Mouse (Mus musculus) layer of hippocampus, postnatal 36 days (tissue): Measurements from ENCODE around the gene Msl3. TPM values are rescaled to one million over a fixed set of nuclear protein-coding genes. Genes with fewer than 3 reads are reported as not detected.
"Not testable (repeated sequence)": the region's sequence is repeated elsewhere in the genome, so short reads cannot be mapped to it uniquely, and the experiment has no call there.

Source experiments
- DNase-seq, 2 experiments: peaks; one replicate each; pipeline ENCODE4 v3.0.0; 2022
- total RNA-seq, 2 experiments: library from RNA; stranded (reverse); gene quantifications; 2 replicates each; pipeline ENCODE4 v1.2.3; 2021

The Msl3 gene
- total RNA-seq: 10 to 100 TPM; 21.8 to 23.7 TPM

- peak; percentile 76 to 79 for DNase-seq
These were observed at the start of gene Msl3 for GRCm38 (mm10) chrX:168673525-168674406. Gene Msl3, minus strand, starts transcription at chrX:168673898.

- DNase-seq: no peak
These were observed 44.3 kb upstream of the Msl3 start for GRCm38 (mm10) chrX:168717969-168718368.

DNA sequence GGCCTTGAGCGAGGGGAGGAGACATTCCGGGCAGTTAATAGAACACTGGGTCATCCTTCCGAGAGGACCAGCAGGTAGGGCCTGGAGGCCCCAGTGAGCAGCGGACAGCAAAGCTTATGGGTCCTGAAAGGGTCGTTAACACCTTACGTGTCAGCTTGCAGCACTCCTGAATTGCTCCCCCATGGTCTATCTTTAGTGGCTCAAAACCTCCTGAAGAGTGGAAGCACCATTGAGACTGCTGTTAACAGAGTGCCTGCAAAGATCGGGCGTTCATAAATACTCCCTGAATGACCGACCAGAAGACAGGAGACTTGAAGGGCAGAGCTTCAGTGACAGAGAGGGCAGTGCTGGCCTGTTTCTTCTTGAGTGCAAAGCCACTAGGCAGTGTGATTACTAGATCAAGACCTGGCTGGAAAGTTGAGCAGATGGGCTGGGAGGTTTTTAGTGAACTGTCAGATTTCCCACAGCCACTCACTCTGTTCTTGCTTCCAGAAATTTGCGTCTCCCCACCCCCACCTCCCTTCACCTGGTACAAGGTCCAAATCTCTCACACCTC lies 787 bp upstream of the Msl3 start:
- no peak for DNase-seq

GRCm38 (mm10) chrX:168672913-168673524 lies 679 bp downstream of the Msl3 start:
- peak in 1 of 2 experiments; percentile 4 for DNase-seq

GRCm38 (mm10) chrX:168672425-168672824 lies 1.3 kb downstream of the Msl3 start:
- peak; percentile 13 to 36 for DNase-seq

DNA sequence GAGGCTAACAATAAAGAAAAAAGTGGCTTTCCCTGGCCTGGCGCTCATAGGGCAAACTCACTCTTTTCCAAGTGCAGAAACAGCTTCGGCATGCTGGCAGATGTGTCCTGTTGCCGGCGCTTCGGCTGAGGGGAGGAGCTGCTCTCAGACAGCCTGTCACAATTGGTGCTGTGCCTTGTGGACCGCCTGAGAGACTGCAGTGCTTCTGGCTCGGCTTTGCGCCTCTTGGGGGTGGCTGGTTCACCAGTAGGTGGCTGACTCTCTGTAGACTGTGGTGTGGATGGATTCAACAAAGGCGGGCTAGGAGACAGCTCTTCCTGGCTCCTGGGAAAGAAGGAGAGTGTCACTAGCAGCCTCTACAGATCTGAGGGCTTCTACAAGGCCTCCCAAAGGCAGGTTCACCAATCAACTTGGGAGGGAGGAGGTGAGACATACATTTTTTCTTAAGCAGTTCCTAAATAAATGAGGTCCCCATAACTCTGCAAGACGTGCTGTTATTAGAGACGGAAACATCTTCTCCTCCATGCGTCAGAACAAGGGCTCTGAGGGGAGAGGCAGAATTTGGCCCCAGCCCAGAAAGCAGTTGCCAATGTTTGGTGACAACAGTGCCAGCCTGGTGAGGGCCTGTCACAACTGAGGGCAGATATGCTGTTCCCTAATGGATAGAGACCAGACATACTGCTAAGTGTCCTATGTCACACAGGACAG lies 9.6 kb downstream of the Msl3 start:
- DNase-seq: peak in 1 of 2 experiments; percentile 16

- DNase-seq: no peak
These were observed 13.5 kb downstream of the Msl3 start for GRCm38 (mm10) chrX:168660236-168660635.

- not testable (repeated sequence) for DNase-seq
These were observed 13.9 kb downstream of the Msl3 start for GRCm38 (mm10) chrX:168659803-168660202.

DNA sequence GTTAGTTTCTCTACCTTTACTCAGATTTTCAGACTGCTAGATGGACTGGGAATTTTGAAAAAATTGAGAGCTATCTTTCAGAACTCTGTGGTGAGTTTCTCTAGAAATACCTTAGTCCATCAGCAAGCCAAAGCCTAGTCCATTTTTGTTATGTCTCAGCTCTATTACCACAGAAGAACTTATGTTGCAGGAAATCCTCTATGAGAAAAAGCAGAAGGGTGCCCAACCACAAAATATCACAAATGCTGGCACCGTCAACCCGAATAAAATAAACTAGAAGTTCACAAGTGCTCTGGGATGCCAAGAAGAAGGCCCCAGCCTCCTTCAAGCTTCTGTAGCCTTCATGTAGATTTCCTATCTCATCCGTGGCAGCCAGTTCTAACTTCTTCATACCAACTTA lies 14.4 kb downstream of the Msl3 start:
- no peak for DNase-seq

- DNase-seq: no peak
These were observed 15.9 kb downstream of the Msl3 start for GRCm38 (mm10) chrX:168657795-168658194.

- DNase-seq: no peak
These were observed 24.4 kb downstream of the Msl3 start for GRCm38 (mm10) chrX:168649336-168649735.

DNA sequence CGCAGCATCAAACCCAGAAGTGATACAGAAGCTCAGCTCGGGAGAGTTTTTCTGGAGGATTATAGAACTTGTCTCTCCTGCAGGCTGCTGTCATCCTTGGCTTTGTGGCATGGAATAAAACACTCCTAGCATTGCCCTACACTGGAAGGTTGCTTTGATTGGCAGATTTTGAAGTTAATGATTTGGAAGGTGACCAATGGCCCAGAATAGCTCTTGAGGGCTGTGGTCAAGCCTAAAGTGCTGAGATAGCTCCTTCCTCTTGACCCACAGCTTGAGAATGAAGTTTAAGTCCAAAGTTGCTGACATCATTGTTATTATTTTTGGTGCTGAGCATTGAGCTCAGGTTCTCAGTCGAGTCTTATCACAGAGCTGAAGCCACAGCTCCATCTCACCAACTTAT lies 26.0 kb downstream of the Msl3 start:
- DNase-seq: no peak

GRCm38 (mm10) chrX:168643451-168643850 lies 30.2 kb downstream of the Msl3 start:
- no peak for DNase-seq

- peak; percentile 50 to 61 for DNase-seq
These were observed 33.9 kb downstream of the Msl3 start for GRCm38 (mm10) chrX:168639556-168640356.

Other genes starting within 250 kb of the Msl3 start
- gene Frmpd4, start 96.7 kb downstream of the Msl3 start, total RNA-seq: 10 to 100 TPM; 49.2 to 54.4 TPM
- 1 to 10 TPM; 2.3 to 2.6 TPM for gene Arhgap6, start 121.2 kb upstream of the Msl3 start, total RNA-seq